Mouse (Mus musculus) G1E-ER4 (cell line): ENCODE data around the gene Pgghg. TPM values are rescaled to one million over a fixed set of nuclear protein-coding genes. Genes with fewer than 3 reads are reported as not detected.
A peak's percentile ranks its signal among the peaks of the same experiment; 100 is the strongest.

ENCODE experiments used
- GATA1 ChIP-seq: IDR thresholded peaks from one replicate; pipeline ENCODE4 v1.8.0; 2012; ENCODE audit warnings: low read length, inconsistent platforms
- polyA plus RNA-seq: library from polyadenylated mRNA; stranded (reverse); fragments of >175 nt; gene quantifications from 2 replicates; pipeline ENCODE4 v1.2.3, GENCODE M21; 2012

The Pgghg gene
- polyA plus RNA-seq, 1 experiment, result 7.2 TPM

GRCm38 (mm10) chr7:140960026-140960425 lies 18.8 kb downstream of the Pgghg start:
- TF ChIP-seq GATA1, result no peak

DNA sequence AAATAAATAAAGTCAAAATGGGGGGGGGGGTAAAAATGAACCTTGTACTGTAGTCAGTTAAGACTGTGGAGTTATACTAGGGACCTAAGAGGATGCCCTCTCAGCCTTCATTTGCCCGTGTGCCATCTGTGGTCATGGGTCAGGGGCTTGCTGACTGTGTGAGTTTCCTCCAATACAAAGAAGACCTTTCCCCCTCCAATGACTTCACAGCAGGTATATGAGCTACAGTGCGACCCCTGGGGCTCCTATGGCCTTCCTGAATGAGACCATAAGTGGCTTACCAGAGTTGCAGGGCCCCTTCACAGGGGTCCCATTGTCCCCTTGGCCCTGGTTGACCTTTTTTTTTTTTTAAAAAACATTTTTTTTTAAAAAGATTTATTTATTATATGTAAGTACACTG lies 20.2 kb downstream of the Pgghg start:
- TF ChIP-seq GATA1, result no peak

GRCm38 (mm10) chr7:140962733-140963132 lies 21.5 kb downstream of the Pgghg start:
- no peak for TF ChIP-seq GATA1

GRCm38 (mm10) chr7:140966921-140967320 lies 25.7 kb downstream of the Pgghg start, which contains the start of gene Ifitm1:
Gene Ifitm1 (plus strand): TSS chr7:140967221.
- TF ChIP-seq GATA1, result no peak

DNA sequence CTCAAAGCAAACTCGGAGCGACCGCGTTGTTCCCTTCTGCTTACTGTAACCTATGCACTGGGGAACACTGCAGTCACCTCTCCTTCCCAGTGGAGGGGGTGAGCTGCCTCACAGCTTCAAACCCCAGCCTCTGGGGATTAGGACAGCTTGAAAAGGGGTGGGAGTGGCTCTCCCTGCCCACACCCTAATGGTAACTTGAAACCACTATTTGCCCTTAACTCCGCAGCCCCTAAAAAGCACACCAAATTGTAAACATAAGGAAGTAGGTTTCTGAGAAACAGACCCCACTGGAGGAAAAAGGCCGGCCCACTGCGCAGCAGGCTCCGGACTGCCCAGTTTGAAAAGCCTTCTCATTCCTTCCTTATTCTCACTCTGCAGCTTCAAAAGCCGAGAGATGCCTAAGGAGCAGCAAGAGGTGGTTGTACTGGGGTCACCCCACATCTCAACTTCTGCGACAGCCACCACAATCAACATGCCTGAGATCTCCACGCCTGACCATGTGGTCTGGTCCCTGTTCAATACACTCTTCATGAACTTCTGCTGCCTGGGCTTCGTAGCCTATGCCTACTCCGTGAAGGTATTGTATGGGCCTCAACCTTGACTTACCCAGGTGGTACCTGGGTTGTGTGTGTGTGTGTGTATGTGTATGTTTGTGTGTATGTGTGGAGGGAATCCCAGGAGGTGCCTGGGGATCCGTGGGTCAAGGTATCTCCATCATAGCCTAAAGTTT lies 26.8 kb downstream of the Pgghg start:
- TF ChIP-seq GATA1, result no peak

GRCm38 (mm10) chr7:140970931-140971330 lies 29.7 kb downstream of the Pgghg start:
- no peak for TF ChIP-seq GATA1

DNA sequence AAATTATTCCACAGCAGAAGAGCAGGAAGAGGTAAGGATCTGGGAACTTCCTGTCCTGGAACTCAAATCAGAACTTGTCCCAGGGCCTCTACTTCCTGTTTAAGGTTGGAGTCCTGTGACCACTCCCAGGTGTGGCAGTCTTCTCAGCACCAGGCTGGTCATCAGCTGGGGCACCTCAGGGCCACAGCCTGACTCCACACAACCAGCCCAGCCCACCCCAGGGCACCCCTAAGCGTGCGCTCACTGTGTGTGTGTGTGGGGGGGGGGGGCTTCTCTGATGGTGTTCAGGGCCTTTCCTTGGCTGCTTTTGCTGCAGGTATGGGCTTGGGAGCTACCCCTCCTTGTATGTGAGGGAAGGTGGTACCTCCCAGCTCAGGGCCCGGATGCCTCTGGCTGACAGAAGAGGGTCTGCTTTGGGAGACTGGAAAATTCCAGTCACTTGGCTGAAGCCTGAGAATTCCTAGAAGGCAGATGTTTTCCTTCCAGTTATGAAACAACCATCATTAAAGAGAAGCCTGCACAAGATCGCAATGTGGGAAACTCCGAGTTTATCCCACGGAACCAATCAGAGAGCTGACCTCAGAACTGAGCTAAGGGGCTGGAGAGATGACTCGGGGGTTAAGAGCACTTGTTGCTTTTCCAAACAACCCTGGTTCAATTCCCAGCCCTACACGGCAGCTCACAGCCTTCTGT lies 30.4 kb downstream of the Pgghg start:
- no peak for TF ChIP-seq GATA1

DNA sequence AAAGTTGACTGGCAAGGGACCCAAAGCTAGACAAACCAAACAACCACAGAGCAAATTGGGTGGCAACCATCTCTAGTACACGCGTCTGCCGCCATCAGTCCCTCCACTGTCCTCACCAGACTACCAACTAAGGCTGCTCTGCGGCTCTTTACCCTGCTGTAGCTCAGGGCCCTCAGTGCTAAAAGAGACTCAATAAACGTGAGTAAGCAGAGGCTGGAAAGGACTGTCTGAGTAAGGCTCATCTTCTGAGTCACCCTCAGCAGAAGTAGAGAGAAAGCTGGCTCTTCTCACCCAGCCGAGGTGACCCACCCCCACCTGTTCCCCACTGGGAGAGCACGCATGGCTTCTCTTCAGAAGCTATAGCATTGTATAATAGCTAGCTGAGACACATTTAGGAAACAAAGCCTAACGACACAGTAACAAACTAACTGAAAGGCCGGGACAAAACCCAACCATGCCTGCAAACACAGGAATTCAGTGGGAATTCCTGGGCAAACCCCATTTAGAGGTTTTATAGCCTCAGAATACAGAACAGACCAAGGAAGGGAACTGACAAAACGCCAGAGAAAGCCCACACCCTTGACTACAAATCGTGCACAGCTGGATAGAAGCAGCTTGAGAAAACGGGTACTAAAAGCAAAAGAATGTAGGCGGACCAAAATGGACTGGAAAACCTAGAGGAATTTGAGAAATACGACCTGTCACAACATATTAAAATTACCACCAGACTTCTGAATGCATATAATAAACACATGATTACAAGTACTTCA lies 32.4 kb downstream of the Pgghg start:
- no peak for TF ChIP-seq GATA1

DNA sequence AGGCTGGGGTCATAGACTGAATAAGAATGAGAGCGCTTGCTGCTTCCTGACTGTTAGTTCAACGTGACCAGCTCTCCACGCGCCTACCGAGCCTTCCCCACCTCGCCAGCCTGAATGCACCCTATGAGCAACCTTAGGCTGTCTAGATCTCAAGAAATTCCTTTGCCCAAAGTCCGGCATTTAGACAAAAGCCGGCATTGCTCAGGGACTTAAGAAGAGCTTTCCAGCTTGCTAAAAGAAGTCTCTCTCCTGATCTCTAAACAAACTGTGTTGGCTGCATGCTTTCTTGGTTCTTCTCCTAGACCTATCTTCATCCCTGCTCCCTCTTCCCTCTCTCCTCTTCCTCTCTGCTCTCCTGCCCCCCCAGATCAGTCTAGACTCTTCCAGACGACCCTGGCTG lies 33.7 kb downstream of the Pgghg start:
- TF ChIP-seq GATA1, result no peak

GRCm38 (mm10) chr7:140975465-140975864 lies 34.3 kb downstream of the Pgghg start:
- no peak for TF ChIP-seq GATA1

GRCm38 (mm10) chr7:140981704-140982103 lies 40.5 kb downstream of the Pgghg start:
- TF ChIP-seq GATA1, result peak; percentile 37

DNA sequence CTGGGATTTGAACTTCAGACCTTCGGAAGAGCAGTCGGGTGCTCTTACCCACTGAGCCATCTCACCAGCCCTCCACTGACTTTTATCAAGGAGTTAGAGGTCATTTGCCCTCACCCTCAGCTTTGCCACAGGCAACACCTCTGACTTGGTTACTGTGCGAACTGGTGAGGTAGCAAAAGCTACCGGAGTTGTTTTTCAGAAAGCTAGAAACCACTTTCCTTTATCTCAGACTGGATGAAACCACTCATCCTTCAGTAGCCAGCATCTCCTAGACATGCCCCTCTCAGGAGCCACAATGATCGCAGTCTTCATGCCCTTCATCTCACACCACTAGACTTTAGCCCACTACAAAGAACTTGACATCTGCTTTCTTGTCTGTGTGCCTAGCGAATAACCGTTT lies 41.8 kb downstream of the Pgghg start:
- no peak for TF ChIP-seq GATA1

- TF ChIP-seq GATA1, result no peak
These were observed 46.3 kb downstream of the Pgghg start for GRCm38 (mm10) chr7:140987182-140988138.

DNA sequence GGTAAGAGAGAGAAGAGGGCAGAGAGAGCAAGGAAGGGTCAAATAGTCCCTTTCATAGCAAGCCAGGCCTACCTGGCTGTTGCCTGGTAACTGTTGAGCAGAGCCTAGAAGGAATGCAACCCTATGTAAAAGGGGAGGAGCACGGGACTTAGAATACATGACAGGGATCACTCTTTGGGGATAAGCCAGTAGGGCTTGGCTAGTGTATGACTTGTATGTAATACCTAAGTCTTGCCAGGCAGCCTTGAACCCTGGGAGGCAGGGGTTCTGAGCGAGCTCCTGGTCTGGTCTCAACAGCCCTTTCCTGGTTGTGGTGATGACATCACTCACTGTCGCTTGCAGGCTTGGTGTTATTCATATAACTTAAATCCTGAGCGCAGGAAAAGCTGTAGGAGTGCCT lies 47.8 kb downstream of the Pgghg start:
- TF ChIP-seq GATA1, result no peak

GRCm38 (mm10) chr7:140990185-140990584 lies 49.0 kb downstream of the Pgghg start:
- no peak for TF ChIP-seq GATA1
